Mouse (Mus musculus) embryonic facial prominence, embryonic 10.5 days (tissue): Measurements from ENCODE around the gene Pdlim4. TPM values are rescaled to one million over a fixed set of nuclear protein-coding genes. Genes with fewer than 3 reads are reported as not detected.
A peak's percentile ranks its signal among the peaks of the same experiment; 100 is the strongest.

Experiments
- DNase-seq: peaks from one replicate; pipeline ENCODE4 v3.0.0-alpha.2; 2017; ENCODE audit warnings: low spot score
- H3K27ac ChIP-seq: fragments of 300-500 bp; sonication (generic); replicated peaks from 2 replicates; pipeline ENCODE4 v1.5.1; 2016; ENCODE audit warnings: mild to moderate bottlenecking
- H3K27me3 ChIP-seq: fragments of 300-500 bp; sonication (generic); replicated peaks from 2 replicates; pipeline ENCODE4 v1.6.1; 2016; ENCODE audit warnings: low read depth, mild to moderate bottlenecking; ENCODE audit not compliant: poor library complexity, severe bottlenecking
- H3K36me3 ChIP-seq: fragments of 300-500 bp; sonication (generic); replicated peaks from 2 replicates; pipeline ENCODE4 v1.6.1; 2016; ENCODE audit warnings: mild to moderate bottlenecking, moderate library complexity
- H3K4me1 ChIP-seq: fragments of 300-500 bp; sonication (generic); 2 replicates; pipeline ENCODE4 v1.6.1; 2016
- H3K4me3 ChIP-seq: fragments of 300-500 bp; sonication (generic); 2 replicates; pipeline ENCODE4 v1.5.1; 2016; ENCODE audit warnings: mild to moderate bottlenecking, moderate library complexity
- H3K9me3 ChIP-seq: fragments of 300-500 bp; sonication (generic); 2 replicates; pipeline ENCODE4 v1.6.1; 2016; ENCODE audit warnings: mild to moderate bottlenecking
- WGBS: fragments of 180-500 bp; shearing (Covaris S2); methylation state at CpG from one replicate; pipeline ENCODE4 v1.1.7; 2016; 5-methylcytosine and 5-hydroxymethylcytosine counted together
- polyA plus RNA-seq: library from polyadenylated mRNA; unstranded; fragments of >200 nt; fragmentation: Nextera tagmentation; extraction: Ambion mirVana; gene quantifications from 2 replicates; pipeline ENCODE4 v1.2.1, GENCODE M21; 2016

Pdlim4 gene
- polyA plus RNA-seq, 1 experiment from 2014 or later: 112 TPM

DNA sequence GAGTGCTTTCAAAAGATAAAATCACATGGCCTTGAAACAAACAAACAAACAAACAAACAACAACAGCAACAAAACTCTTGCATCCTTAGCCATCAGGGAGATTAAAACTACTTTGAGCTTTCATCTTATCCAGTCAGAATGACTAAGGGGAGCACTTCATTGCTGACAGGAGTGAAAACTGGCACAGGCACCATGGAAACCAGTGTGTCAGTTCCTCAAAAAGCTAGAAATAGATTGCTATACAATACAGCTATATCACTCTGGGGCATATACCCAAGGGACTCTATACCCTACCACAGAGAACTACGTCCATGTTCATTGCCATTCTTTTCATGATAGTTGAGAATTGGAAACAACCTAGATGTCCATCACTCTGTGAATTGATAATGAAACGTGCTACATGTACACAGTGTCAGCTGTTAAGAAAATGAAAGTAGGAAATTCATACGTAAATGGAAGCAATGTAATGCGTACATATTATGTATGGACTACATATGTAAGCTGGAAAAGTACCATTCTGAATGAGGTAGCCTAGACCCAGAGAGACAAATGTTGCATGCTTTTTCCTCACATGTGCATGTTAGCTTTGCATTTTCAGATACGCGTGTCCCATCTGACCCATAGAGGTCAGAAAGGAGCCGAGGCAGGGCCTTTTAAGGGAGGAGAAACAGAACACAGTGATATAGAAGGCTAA lies 19.6 kb upstream of the Pdlim4 start:
- Histone ChIP-seq H3K4me3 (no peak overlapping the region), H3K27ac (no peak overlapping the region), H3K4me1 (peaks cover 15% of the 10 kb centered on the region), H3K27me3 (no peaks in the 10 kb centered on the region), H3K9me3 (no peaks in the 10 kb centered on the region), H3K36me3 (no peaks in the 10 kb centered on the region)
- WGBS: 86% methylated on average over 7 of the region's 7 CpGs
- no peak for DNase-seq

DNA sequence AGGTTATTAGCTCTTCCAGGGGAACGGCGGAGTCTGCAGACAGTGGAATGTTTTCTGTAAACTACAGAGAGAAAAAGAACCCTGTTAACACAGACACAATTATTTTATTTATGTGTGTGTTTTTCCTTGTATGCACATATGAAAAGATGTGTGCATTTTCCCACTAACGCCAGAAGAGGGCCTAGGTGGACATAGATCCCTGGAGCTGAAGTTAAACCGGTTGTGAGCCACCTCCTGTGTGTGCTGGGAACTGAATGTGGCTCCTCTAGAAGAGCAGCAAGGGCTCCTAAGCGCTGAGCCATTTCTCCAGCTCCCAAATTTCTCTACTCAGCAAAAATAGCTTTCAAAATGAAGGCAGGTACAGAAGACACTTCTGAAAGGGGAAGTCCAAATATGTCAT lies 17.0 kb upstream of the Pdlim4 start:
- no peaks in the 10 kb centered on the region for H3K9me3 ChIP-seq
- H3K4me1 ChIP-seq: no peaks in the 10 kb centered on the region
- 62% methylated on average over 5 of the region's 5 CpGs for WGBS
- H3K4me3 ChIP-seq: no peak overlapping the region
- H3K27ac ChIP-seq: no peak overlapping the region
- no peak for DNase-seq
- no peaks in the 10 kb centered on the region for H3K27me3 ChIP-seq
- H3K36me3 ChIP-seq: no peaks in the 10 kb centered on the region

DNA sequence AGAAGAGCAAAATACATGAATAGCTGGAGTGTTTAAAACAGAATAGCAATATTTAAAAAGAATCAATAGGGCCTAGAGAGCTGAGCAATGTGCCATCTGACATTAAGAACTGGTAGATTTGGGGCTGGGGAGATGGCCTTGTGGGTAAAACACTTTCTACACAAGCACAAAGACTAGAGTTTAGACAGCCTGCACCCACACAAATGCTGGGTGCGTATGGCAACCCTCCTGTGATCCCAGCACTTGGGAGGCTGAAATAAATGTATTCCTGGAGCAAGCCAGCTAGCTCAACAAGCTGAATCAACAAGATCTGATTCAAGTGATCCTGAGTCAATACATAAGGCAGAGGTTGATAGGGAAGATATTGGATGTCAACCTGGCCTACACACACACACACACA lies 16.2 kb upstream of the Pdlim4 start:
- H3K27ac ChIP-seq: no peak overlapping the region
- 96% methylated on average over 1 of the region's 1 CpGs for WGBS
- no peak for DNase-seq
- H3K36me3 ChIP-seq: no peaks in the 10 kb centered on the region
- H3K9me3 ChIP-seq: no peaks in the 10 kb centered on the region
- H3K4me3 ChIP-seq: no peak overlapping the region
- H3K4me1 ChIP-seq: no peaks in the 10 kb centered on the region
- H3K27me3 ChIP-seq: no peaks in the 10 kb centered on the region

DNA sequence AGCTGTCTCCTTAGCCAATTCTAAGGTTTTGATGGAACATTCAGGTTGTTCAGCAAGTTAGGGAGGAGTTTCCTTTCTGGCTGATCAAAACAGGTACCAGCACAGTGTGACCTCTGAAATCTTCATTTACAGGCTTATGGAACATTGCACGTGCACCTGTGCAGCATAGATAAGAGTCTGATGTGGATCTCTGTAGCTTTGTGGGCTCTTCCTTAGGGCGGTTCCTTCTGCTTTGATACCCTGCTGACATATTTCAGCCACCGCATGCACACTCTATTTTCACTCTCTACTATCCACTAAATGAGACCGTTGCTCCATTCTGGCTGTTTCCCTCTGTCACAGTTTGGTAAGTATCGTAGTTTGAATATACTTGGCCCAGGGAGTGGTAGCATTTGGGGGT lies 13.9 kb upstream of the Pdlim4 start:
- Histone ChIP-seq H3K4me1 (no peaks in the 10 kb centered on the region), H3K27me3 (no peaks in the 10 kb centered on the region), H3K9me3 (no peaks in the 10 kb centered on the region), H3K4me3 (no peak overlapping the region), H3K36me3 (no peaks in the 10 kb centered on the region), H3K27ac (no peak overlapping the region)
- DNase-seq: no peak
- WGBS: 95% methylated on average over 5 of the region's 5 CpGs

DNA sequence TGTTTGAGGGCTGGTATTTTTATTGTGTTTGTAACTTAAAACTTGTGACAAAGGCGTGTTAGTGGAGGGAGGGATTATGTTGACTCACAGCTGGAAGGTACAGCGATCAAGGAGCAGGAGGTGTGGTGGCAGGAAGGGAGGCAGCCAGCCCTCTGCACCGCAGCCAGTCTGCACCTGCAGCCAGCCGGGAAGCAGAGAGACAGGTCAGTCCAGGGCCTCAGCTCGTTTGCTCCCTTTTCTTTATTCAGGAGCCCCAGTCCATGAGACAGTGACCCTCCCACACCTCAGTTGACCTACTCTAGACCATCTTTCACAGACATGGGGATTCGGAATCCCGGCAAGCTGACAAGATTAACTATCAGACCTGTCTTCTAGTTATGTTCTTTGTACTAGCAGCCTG lies 11.6 kb upstream of the Pdlim4 start:
- Histone ChIP-seq H3K4me3 (no peak overlapping the region), H3K4me1 (0 out of 2 replicates have a peak, but pooled peaks cover under 1% of the 10 kb centered on the region), H3K27me3 (no peaks in the 10 kb centered on the region), H3K27ac (no peak overlapping the region), H3K9me3 (no peaks in the 10 kb centered on the region), H3K36me3 (no peaks in the 10 kb centered on the region)
- DNase-seq: no peak
- WGBS: 39% methylated on average over 7 of the region's 7 CpGs

DNA sequence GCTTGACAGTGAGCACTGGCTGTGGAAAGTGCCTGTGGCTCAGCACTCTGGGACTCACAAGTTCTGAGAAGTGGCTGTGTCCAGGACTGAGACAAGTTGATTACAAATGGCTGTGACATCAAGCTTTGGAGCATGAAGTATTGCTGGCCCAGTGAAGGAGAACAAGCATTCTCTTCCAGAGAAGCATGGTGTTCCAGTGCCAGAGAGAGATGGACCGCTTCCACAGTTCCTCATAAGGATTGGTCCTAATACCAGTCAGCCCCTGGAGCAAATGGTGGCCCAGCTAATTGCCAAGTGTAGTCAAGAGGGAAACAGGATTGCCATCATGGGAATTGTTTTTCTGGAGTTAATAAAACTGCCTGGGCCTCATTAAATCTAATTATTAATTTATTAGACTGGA lies 7.3 kb upstream of the Pdlim4 start:
- WGBS: 90% methylated on average over 1 of the region's 1 CpGs
- Histone ChIP-seq H3K27ac (no peak overlapping the region), H3K27me3 (0 out of 2 replicates have a peak, but pooled peaks cover 4% of the 10 kb centered on the region), H3K4me3 (no peak overlapping the region), H3K36me3 (no peaks in the 10 kb centered on the region), H3K9me3 (no peaks in the 10 kb centered on the region), H3K4me1 (peaks cover 17% of the 10 kb centered on the region; the same call in 1 of the 2 replicates)
- DNase-seq: no peak

DNA sequence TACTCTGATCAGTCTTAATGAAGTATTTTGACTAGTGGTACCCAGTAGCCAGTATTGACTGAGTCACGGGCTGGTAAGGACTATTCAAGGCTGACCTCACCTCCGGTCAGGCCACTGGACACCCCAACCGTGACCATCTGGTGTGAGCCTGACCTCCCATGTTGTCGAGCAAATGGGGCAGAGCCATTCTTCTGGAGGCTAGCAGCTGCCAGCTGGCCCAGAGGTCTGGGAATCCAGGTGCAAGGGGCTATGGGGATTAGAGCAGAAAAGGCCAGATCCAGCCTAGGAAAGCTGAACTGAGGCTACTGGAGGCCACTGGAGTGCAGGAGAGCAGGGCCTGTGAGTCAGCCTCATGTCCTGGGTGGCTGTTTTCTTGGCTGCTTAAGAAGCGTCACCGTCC lies 6.5 kb upstream of the Pdlim4 start:
- no peaks in the 10 kb centered on the region for H3K9me3 ChIP-seq
- peaks cover 9% of the 10 kb centered on the region; the same call in 1 of the 2 replicates for H3K27me3 ChIP-seq
- peaks cover 17% of the 10 kb centered on the region; the same call in 1 of the 2 replicates for H3K4me1 ChIP-seq
- H3K27ac ChIP-seq: no peak overlapping the region
- WGBS: 77% methylated on average over 6 of the region's 6 CpGs
- H3K4me3 ChIP-seq: no peak overlapping the region
- DNase-seq: no peak
- H3K36me3 ChIP-seq: no peaks in the 10 kb centered on the region

DNA sequence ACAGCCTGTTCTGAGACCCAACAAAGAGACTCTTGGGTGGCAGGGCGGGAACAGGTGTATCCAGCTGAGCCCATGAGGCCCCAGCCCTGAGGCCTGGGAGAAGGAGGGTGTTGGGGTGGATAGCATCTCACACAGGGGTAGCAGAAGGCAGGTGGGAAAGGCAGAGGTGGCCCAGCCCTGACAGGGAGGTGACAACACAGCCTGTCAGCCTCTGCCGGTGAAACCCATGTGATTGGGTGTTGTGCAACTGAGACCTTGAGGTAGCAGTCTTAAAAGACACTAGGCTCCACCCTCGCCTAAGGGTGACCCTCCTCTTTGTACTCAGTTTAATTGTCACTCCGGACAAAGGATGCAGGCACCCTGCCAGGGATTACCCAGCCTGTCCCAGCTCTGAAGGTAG lies 4.5 kb upstream of the Pdlim4 start:
- H3K9me3 ChIP-seq: no peaks in the 10 kb centered on the region
- no peak for DNase-seq
- H3K27ac ChIP-seq: no peak overlapping the region
- 42% methylated on average over 4 of the region's 4 CpGs for WGBS
- peaks cover 31% of the 10 kb centered on the region for H3K4me1 ChIP-seq
- H3K4me3 ChIP-seq: no peak overlapping the region
- H3K27me3 ChIP-seq: peaks cover 21% of the 10 kb centered on the region
- H3K36me3 ChIP-seq: no peaks in the 10 kb centered on the region

GRCm38 (mm10) chr11:54071726-54072445 lies 3.1 kb upstream of the Pdlim4 start:
- Histone ChIP-seq H3K27me3 (peaks cover 29% of the 10 kb centered on the region), H3K9me3 (no peaks in the 10 kb centered on the region), H3K4me3 (no peak overlapping the region), H3K4me1 (peaks cover 45% of the 10 kb centered on the region), H3K27ac (no peak overlapping the region), H3K36me3 (no peaks in the 10 kb centered on the region)
- no peak for DNase-seq
- 90% methylated on average over 5 of the region's 5 CpGs for WGBS

GRCm38 (mm10) chr11:54067996-54068519 lies 756 bp downstream of the Pdlim4 start:
- no peaks in the 10 kb centered on the region for H3K9me3 ChIP-seq
- H3K27me3 ChIP-seq: peaks cover 30% of the 10 kb centered on the region
- peaks cover 58% of the 10 kb centered on the region for H3K4me1 ChIP-seq
- H3K4me3 ChIP-seq: peak overlapping the region; percentile 76
- peaks cover 16% of the 10 kb centered on the region for H3K36me3 ChIP-seq
- peak overlapping the region; percentile 90 for H3K27ac ChIP-seq
- WGBS: 25% methylated on average over 4 of the region's 4 CpGs
- peak; percentile 47 for DNase-seq

DNA sequence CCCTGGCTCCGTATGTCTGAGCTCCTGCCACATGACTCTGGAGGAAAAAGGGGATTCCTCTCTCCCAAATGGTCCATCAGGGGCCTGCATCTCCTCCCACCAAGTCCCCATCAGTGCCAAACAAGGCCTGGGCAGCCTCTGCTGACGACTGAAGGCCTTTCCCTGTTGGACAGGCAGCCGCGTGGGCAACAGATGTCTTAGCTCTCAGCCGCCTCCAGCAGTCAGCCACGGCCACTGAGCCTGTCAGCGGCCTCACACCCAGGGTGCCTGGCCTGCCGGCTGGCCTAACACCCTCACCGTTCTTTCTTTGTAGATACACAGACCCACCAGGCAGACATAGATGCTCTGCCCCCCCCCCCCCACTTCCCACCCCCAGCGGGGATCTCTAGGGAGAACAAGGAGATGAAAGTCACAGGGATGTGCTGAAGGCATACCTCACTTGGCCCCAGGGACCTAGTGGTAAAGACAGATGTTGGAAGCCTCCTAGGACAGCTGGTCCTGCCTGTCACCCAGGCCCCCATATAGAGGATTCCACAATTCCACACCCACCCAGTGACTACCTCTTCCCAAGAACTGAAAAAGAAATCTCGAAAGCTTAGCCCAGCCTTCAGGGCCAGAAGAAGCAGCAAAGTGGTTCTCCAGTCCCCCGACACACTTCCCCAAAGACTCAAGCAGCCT lies 1.4 kb downstream of the Pdlim4 start:
- H3K4me1 ChIP-seq: peaks cover 61% of the 10 kb centered on the region
- peak overlapping the region; percentile 76 for H3K4me3 ChIP-seq
- H3K9me3 ChIP-seq: no peaks in the 10 kb centered on the region
- H3K36me3 ChIP-seq: peaks cover 22% of the 10 kb centered on the region
- peaks cover 30% of the 10 kb centered on the region for H3K27me3 ChIP-seq
- WGBS: 19% methylated on average over 12 of the region's 12 CpGs
- H3K27ac ChIP-seq: peak overlapping the region; percentile 90
- peak; percentile 70 for DNase-seq

- Histone ChIP-seq H3K4me3 (peak overlapping the region; percentile 76), H3K27ac (no peak overlapping the region; the same call in 1 of the 2 replicates), H3K36me3 (peaks cover 33% of the 10 kb centered on the region), H3K27me3 (peaks cover 29% of the 10 kb centered on the region), H3K4me1 (peaks cover 54% of the 10 kb centered on the region), H3K9me3 (no peaks in the 10 kb centered on the region)
- DNase-seq: no peak
- 75% methylated on average over 5 of the region's 5 CpGs for WGBS
Observed at GRCm38 (mm10) chr11:54066400-54066799, 2.4 kb downstream of the Pdlim4 start.
